Mouse (Mus musculus): ENCODE measurements around the gene Abcd3.

Gene Abcd3

GRCm38 (mm10) chr3:121713816-121714215 is 101.3 kb downstream of the Abcd3 start:
- no peak for DNase-seq (ENCODE audit: extremely low spot score, low read depth, low spot score)

GRCm38 (mm10) chr3:121713151-121713701 is 101.9 kb downstream of the Abcd3 start:
- no peak for DNase-seq (ENCODE audit: extremely low spot score, low read depth, low spot score)

GRCm38 (mm10) chr3:121712222-121712621 is 102.9 kb downstream of the Abcd3 start:
- DNase-seq (ENCODE audit: extremely low spot score, low read depth, low spot score) = no peak

- DNase-seq (ENCODE audit: extremely low spot score, low read depth, low spot score) = no peak
Measured at GRCm38 (mm10) chr3:121710894-121711531, 104.1 kb downstream of the Abcd3 start.

All from hindlimb bud, embryonic 11.5 days (tissue).